Mouse (Mus musculus): ENCODE data around the gene Trim45. TPM values are rescaled to one million over a fixed set of nuclear protein-coding genes. Genes with fewer than 3 reads are reported as not detected.

Trim45 gene
- total RNA-seq, 2 experiments from 2014 or later = 6.9 to 26.4 TPM

Other genes starting within 250 kb of the Trim45 start
- gene Man1a2, start 236.7 kb upstream of the Trim45 start, total RNA-seq (2015) = 19.3 and 19.4 TPM in 2 replicates
- gene Man1a2, start 236.7 kb upstream of the Trim45 start, total RNA-seq (2017) = 56.8 and 84.3 TPM in 2 replicates
- not detected in 2 replicates for gene Vtcn1, start 96.7 kb upstream of the Trim45 start, total RNA-seq (2015)
- gene Vtcn1, start 96.7 kb upstream of the Trim45 start, total RNA-seq (2017) = not detected in 2 replicates
- gene Ttf2, start 47.5 kb downstream of the Trim45 start, total RNA-seq (2015) = 22.0 and 22.4 TPM in 2 replicates
- gene Ttf2, start 47.5 kb downstream of the Trim45 start, total RNA-seq (2017) = 30.1 and 30.4 TPM in 2 replicates
- 0.20 TPM in 1 of 2 replicates, not detected in the other for gene Cd101, start 107.4 kb downstream of the Trim45 start, total RNA-seq (2015)
- 0.41 and 0.42 TPM in 2 replicates for gene Cd101, start 107.4 kb downstream of the Trim45 start, total RNA-seq (2017)
- 0.02 and 0.05 TPM in 2 replicates for gene Ptgfrn, start 188.1 kb downstream of the Trim45 start, total RNA-seq (2015)
- gene Ptgfrn, start 188.1 kb downstream of the Trim45 start, total RNA-seq (2017) = 0.12 TPM in 1 of 2 replicates, not detected in the other